Mouse (Mus musculus): ENCODE measurements at regions not wholly inside any gene's neighbourhood (a gene's known extent, or its start where the extent isn't known, plus 50 kb on each side); places are given as distances from the start of the nearest gene placed in this dataset.

- TF ChIP-seq EP300 (IDR thresholded peaks at IDR 0.05; ENCODE audit: low read depth) (no peak), CTCF (IDR thresholded peaks at IDR 0.05; ENCODE audit: low read depth) (no peak)
Measured at GRCm38 (mm10) chr3:130885974-130886373, 155.8 kb upstream of the Rpl34 start.

Data from liver, embryonic 14.5 days (tissue).